12 mouse cellular contexts compared by ENCODE assay signal in the genomic region with DNA sequence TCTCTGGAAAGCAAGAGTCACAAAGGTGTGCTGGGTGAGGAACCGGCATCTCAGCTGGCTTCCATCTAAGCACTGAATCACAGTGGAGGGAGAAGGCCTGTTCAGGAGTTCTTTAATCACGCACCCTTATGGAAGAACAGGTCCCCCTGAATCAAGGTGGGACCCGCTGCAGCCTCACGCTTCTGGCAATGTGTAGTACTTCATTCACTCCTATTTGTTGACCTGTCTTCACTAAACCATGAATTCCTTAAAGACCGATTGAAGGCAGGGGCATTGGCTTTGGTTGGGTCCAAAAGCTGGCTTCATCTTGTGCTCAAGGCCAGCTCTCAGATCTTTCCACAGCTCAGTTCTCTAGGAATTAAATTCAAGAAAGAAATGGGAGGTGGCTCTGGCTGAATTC.
DNase-seq lines count a peak whose midpoint lies in the region; ATAC-seq and TF ChIP-seq lines count a peak whose summit lies in the region.
"Had no signal": no experiment of that assay in that cellular context is flagged by ENCODE, and none has a peak within 500 bp of the region (broad histone marks: within the 10 kb centered on the region; RNA-seq: fewer than 3 reads in every experiment).

No protein-coding gene starts in this region.

- 30% methylated on average over 5 of the region's 5 CpGs for WGBS in heart, embryonic 14.5 days
- 45% methylated on average over 5 of the region's 5 CpGs for WGBS in midbrain, embryonic 10.5 days
- 60% methylated on average over 5 of the region's 5 CpGs for WGBS in midbrain, postnatal 0 days
- 47% methylated on average over 5 of the region's 5 CpGs for WGBS in hindbrain, embryonic 15.5 days
- 52% methylated on average over 5 of the region's 5 CpGs for whole genome bisulfite sequencing in midbrain, embryonic 16.5 days
- WGBS in thymus, adult 2 months, result 86% methylated on average over 5 of the region's 5 CpGs

- TF ChIP-seq POLR2A in thymus, adult 2 months (IDR thresholded peaks at IDR 0.05; ENCODE audit: control insufficient read depth, extremely low read depth, insufficient read depth, low read length, poor library complexity), result no peak

- peaks cover 4 to 6% of the 10 kb centered on the region in 2 experiments; a peak in 2 of 4 replicates for H3K4me1 ChIP-seq in heart, embryonic 14.5 days (ENCODE audit: control insufficient read depth in 2 of 2, insufficient read depth in 2 of 2, low read length in 2 of 2)
- peaks cover 22% of the 10 kb centered on the region for H3K4me1 ChIP-seq in midbrain, embryonic 10.5 days
- H3K4me1 ChIP-seq in midbrain, postnatal 0 days (ENCODE audit: insufficient read depth, low read length), result no peaks in the 10 kb centered on the region
- H3K4me1 ChIP-seq in hindbrain, embryonic 15.5 days (replicated peaks), result peaks cover 11% of the 10 kb centered on the region
- H3K4me1 ChIP-seq in midbrain, embryonic 16.5 days (ENCODE audit: control insufficient read depth, insufficient read depth, low read length), result peaks cover 9% of the 10 kb centered on the region; the same call in 1 of the 2 replicates
- no peaks in the 10 kb centered on the region for H3K4me1 ChIP-seq in thymus, adult 2 months (replicated peaks; ENCODE audit: control insufficient read depth, insufficient read depth, low read length)
- H3K4me1 ChIP-seq: liver, embryonic 15.5 days had no signal

- no peak overlapping the region for H3K9ac ChIP-seq in heart, embryonic 14.5 days (ENCODE audit: low read length)
- H3K9ac ChIP-seq in midbrain, postnatal 0 days (replicated peaks; ENCODE audit: low read length, poor library complexity, severe bottlenecking), result no peak overlapping the region
- H3K9ac ChIP-seq in hindbrain, embryonic 15.5 days, result no peak overlapping the region
- H3K9ac ChIP-seq in midbrain, embryonic 16.5 days (ENCODE audit: low read depth, low read length), result no peak overlapping the region
- H3K9ac ChIP-seq: liver, embryonic 15.5 days had no signal

- DNase-seq in heart, adult 11 months, result no peak
- DNase-seq in midbrain, embryonic 10.5 days (ENCODE audit: low spot score), result no peak
- no peak for DNase-seq in midbrain, postnatal 0 days (ENCODE audit: low spot score)
- DNase-seq in thymus, adult 2 months, result no peak
- no peak for DNase-seq in yolk sac, embryonic 10.5 days (ENCODE audit: low spot score)
- DNase-seq: thymus, postnatal 36 days had no signal

- H3K36me3 ChIP-seq in heart, embryonic 14.5 days (ENCODE audit: control insufficient read depth, insufficient read depth, low read length), result no peaks in the 10 kb centered on the region
- H3K36me3 ChIP-seq in midbrain, embryonic 10.5 days, result no peaks in the 10 kb centered on the region
- no peaks in the 10 kb centered on the region for H3K36me3 ChIP-seq in midbrain, postnatal 0 days (ENCODE audit: insufficient read depth, low read length)
- no peaks in the 10 kb centered on the region for H3K36me3 ChIP-seq in hindbrain, embryonic 15.5 days
- H3K36me3 ChIP-seq in midbrain, embryonic 16.5 days (ENCODE audit: control insufficient read depth, insufficient read depth, low read length), result no peaks in the 10 kb centered on the region
- no peaks in the 10 kb centered on the region for H3K36me3 ChIP-seq in thymus, adult 2 months (ENCODE audit: control insufficient read depth, insufficient read depth, low read length)
- H3K36me3 ChIP-seq: liver, embryonic 15.5 days had no signal

- no peaks in the 10 kb centered on the region for H3K9me3 ChIP-seq in heart, embryonic 14.5 days (ENCODE audit: control insufficient read depth, low read length)
- H3K9me3 ChIP-seq in midbrain, embryonic 10.5 days (replicated peaks), result no peaks in the 10 kb centered on the region
- no peaks in the 10 kb centered on the region for H3K9me3 ChIP-seq in midbrain, postnatal 0 days (ENCODE audit: low read length)
- H3K9me3 ChIP-seq in hindbrain, embryonic 15.5 days, result no peaks in the 10 kb centered on the region
- no peaks in the 10 kb centered on the region for H3K9me3 ChIP-seq in midbrain, embryonic 16.5 days (replicated peaks; ENCODE audit: control insufficient read depth, low read length, poor library complexity, severe bottlenecking)
- H3K9me3 ChIP-seq: liver, embryonic 15.5 days; megakaryocyte, embryonic 14.5 days had no signal

- H3K4me2 ChIP-seq in heart, embryonic 14.5 days (ENCODE audit: low read length), result peak overlapping the region; percentile 58
- H3K4me2 ChIP-seq in midbrain, postnatal 0 days (ENCODE audit: low read depth, low read length, poor library complexity, severe bottlenecking), result no peak overlapping the region
- H3K4me2 ChIP-seq in hindbrain, embryonic 15.5 days, result 0 out of 2 replicates have a peak overlapping the region, but pooled peaks have one; percentile 18
- H3K4me2 ChIP-seq in midbrain, embryonic 16.5 days (ENCODE audit: low read length), result peak overlapping the region; percentile 36; the same call in 1 of the 2 replicates

- peaks cover 38% of the 10 kb centered on the region for H3K27me3 ChIP-seq in heart, embryonic 14.5 days (ENCODE audit: control insufficient read depth, insufficient read depth, low read length)
- H3K27me3 ChIP-seq in midbrain, embryonic 10.5 days (ENCODE audit: low read depth, poor library complexity, severe bottlenecking), result peaks cover 22% of the 10 kb centered on the region; the same call in 1 of the 2 replicates
- H3K27me3 ChIP-seq in midbrain, postnatal 0 days (ENCODE audit: insufficient read depth, low read length), result peaks cover 3% of the 10 kb centered on the region; the same call in 1 of the 2 replicates
- peaks cover 27% of the 10 kb centered on the region; the same call in 1 of the 2 replicates for H3K27me3 ChIP-seq in hindbrain, embryonic 15.5 days
- H3K27me3 ChIP-seq in midbrain, embryonic 16.5 days (ENCODE audit: control insufficient read depth, insufficient read depth, low read depth, low read length), result peaks cover 8% of the 10 kb centered on the region
- no peaks in the 10 kb centered on the region for H3K27me3 ChIP-seq in thymus, adult 2 months (ENCODE audit: control insufficient read depth, insufficient read depth, low read length)
- H3K27me3 ChIP-seq: liver, embryonic 15.5 days had no signal

- H3K4me3 ChIP-seq in heart, embryonic 14.5 days (ENCODE audit: control insufficient read depth in 1 of 2, insufficient read depth in 1 of 2, low read depth in 1 of 2, low read length in 2 of 2), result no peak overlapping the region
- H3K4me3 ChIP-seq in midbrain, embryonic 10.5 days, result peak overlapping the region; percentile 14; the same call in 1 of the 2 replicates
- no peak overlapping the region for H3K4me3 ChIP-seq in midbrain, postnatal 0 days (ENCODE audit: low read depth, low read length)
- no peak overlapping the region for H3K4me3 ChIP-seq in hindbrain, embryonic 15.5 days
- no peak overlapping the region for H3K4me3 ChIP-seq in midbrain, embryonic 16.5 days (ENCODE audit: low read depth, low read length)
- no peak overlapping the region for H3K4me3 ChIP-seq in thymus, adult 2 months (ENCODE audit: control insufficient read depth, insufficient read depth, low read length)
- H3K4me3 ChIP-seq: left cerebral cortex, adult 2 months; liver, embryonic 15.5 days had no signal

- no peak for TF ChIP-seq CTCF in midbrain, postnatal 0 days (IDR thresholded peaks at IDR 0.05)
- TF ChIP-seq CTCF in thymus, adult 2 months (IDR thresholded peaks at IDR 0.05; ENCODE audit: borderline replicate concordance, control insufficient read depth, extremely low read depth, insufficient read depth, low read length, poor library complexity), result no peak

- no peak overlapping the region for H3K27ac ChIP-seq in heart, embryonic 14.5 days (replicated peaks in 1 of 2; ENCODE audit: control insufficient read depth in 1 of 2, insufficient read depth in 1 of 2, low read depth in 2 of 2, low read length in 2 of 2)
- peak overlapping the region; percentile 70; the same call in 1 of the 2 replicates for H3K27ac ChIP-seq in midbrain, embryonic 10.5 days (replicated peaks)
- no peak overlapping the region for H3K27ac ChIP-seq in midbrain, postnatal 0 days (ENCODE audit: low read depth, low read length)
- no peak overlapping the region for H3K27ac ChIP-seq in hindbrain, embryonic 15.5 days (replicated peaks)
- H3K27ac ChIP-seq in midbrain, embryonic 16.5 days (ENCODE audit: low read length), result no peak overlapping the region
- H3K27ac ChIP-seq in thymus, adult 2 months (ENCODE audit: control insufficient read depth, insufficient read depth, low read length), result no peak overlapping the region
- H3K27ac ChIP-seq: left cerebral cortex, adult 2 months; liver, embryonic 15.5 days had no signal

- ATAC-seq in heart, embryonic 14.5 days (ENCODE audit: insufficient number of reproducible peaks, insufficient read depth, low FRiP score, low read depth), result no peak
- no peak for ATAC-seq in midbrain, postnatal 0 days (ENCODE audit: low FRiP score)
- ATAC-seq in hindbrain, embryonic 15.5 days (ENCODE audit: low FRiP score, low read depth), result no peak
- no peak for ATAC-seq in midbrain, embryonic 16.5 days
